Mouse (Mus musculus) forebrain, embryonic 12.5 days (tissue): ENCODE results near the gene Tll2. TPM values are rescaled to one million over a fixed set of nuclear protein-coding genes. Genes with fewer than 3 reads are reported as not detected.

Experiments used
- ATAC-seq: fragments of 200-750 bp; cut with Nextera tagmentation; 2 replicates; pipeline ENCODE4 v1.8.0; 2017; ENCODE audit warnings: moderate TSS enrichment; ENCODE audit not compliant: low FRiP score
- H3K27ac ChIP-seq: fragments of 300-500 bp; sonication (generic); 2 replicates; pipeline ENCODE4 v1.5.1; 2016; ENCODE audit warnings: mild to moderate bottlenecking
- H3K27me3 ChIP-seq: fragments of 300-500 bp; sonication (generic); 2 replicates; pipeline ENCODE4 v1.6.1; 2016; ENCODE audit warnings: mild to moderate bottlenecking
- H3K36me3 ChIP-seq: fragments of 300-500 bp; sonication (generic); replicated peaks from 2 replicates; pipeline ENCODE4 v1.6.1; 2016; ENCODE audit warnings: mild to moderate bottlenecking
- H3K4me1 ChIP-seq: fragments of 300-500 bp; sonication (generic); 2 replicates; pipeline ENCODE4 v1.6.1; 2016
- H3K4me2 ChIP-seq: fragments of 300-500 bp; sonication (generic); 2 replicates; pipeline ENCODE4 v1.6.1; 2016; ENCODE audit warnings: mild to moderate bottlenecking, moderate library complexity
- H3K4me3 ChIP-seq: fragments of 300-500 bp; sonication (generic); replicated peaks from 2 replicates; pipeline ENCODE4 v1.5.1; 2016; ENCODE audit warnings: mild to moderate bottlenecking
- H3K9ac ChIP-seq: fragments of 300-500 bp; sonication (generic); 2 replicates; pipeline ENCODE4 v1.6.1; 2016; ENCODE audit warnings: mild to moderate bottlenecking
- H3K9me3 ChIP-seq: fragments of 300-500 bp; sonication (generic); 2 replicates; pipeline ENCODE4 v1.6.1; 2016
- WGBS: fragments of 180-500 bp; shearing (Covaris S2); methylation state at CpG from one replicate; pipeline ENCODE4 v1.1.7; 2016; 5-methylcytosine and 5-hydroxymethylcytosine counted together
- polyA plus RNA-seq: library from polyadenylated mRNA; unstranded; fragments of >200 nt; fragmentation: Nextera tagmentation; extraction: Ambion mirVana; gene quantifications from 2 replicates; pipeline ENCODE4 v1.2.1, GENCODE M21; 2016

Gene Tll2
- polyA plus RNA-seq, 1 experiment from 2014 or later: 0.86 TPM

GRCm38 (mm10) chr19:41193379-41193778, 13.3 kb downstream of the Tll2 start:
- Histone ChIP-seq H3K4me3 (no peak overlapping the region), H3K4me1 (peaks cover 35% of the 10 kb centered on the region), H3K9ac (no peak overlapping the region), H3K27ac (no peak overlapping the region), H3K9me3 (no peaks in the 10 kb centered on the region), H3K4me2 (no peak overlapping the region), H3K36me3 (no peaks in the 10 kb centered on the region), H3K27me3 (peaks cover 87% of the 10 kb centered on the region)
- WGBS: 50% methylated on average over 1 of the region's 1 CpGs
- no peak for ATAC-seq

- Histone ChIP-seq H3K27ac (no peak overlapping the region), H3K27me3 (peaks cover 87% of the 10 kb centered on the region), H3K36me3 (no peaks in the 10 kb centered on the region)
Measured at GRCm38 (mm10) chr19:41192953-41193352, 13.7 kb downstream of the Tll2 start.

GRCm38 (mm10) chr19:41191724-41192123, 14.9 kb downstream of the Tll2 start:
- H3K36me3 ChIP-seq: no peaks in the 10 kb centered on the region
- no peak overlapping the region for H3K9ac ChIP-seq
- H3K4me3 ChIP-seq: no peak overlapping the region
- no peaks in the 10 kb centered on the region for H3K9me3 ChIP-seq
- H3K27me3 ChIP-seq: peaks cover 84% of the 10 kb centered on the region
- WGBS: 77% methylated on average over 9 of the region's 9 CpGs
- peaks cover 35% of the 10 kb centered on the region for H3K4me1 ChIP-seq
- ATAC-seq: 0 out of 2 replicates have a peak, but pooled peaks have one; percentile 20
- no peak overlapping the region for H3K27ac ChIP-seq
- no peak overlapping the region for H3K4me2 ChIP-seq

More at GRCm38 (mm10) chr19:41192953-41193352, 13.7 kb downstream of the Tll2 start:
- H3K9me3 ChIP-seq: no peaks in the 10 kb centered on the region
- no peak overlapping the region for H3K4me2 ChIP-seq
- WGBS: 89% methylated on average over 4 of the region's 4 CpGs
- no peak overlapping the region for H3K9ac ChIP-seq
- H3K4me3 ChIP-seq: no peak overlapping the region
- no peak for ATAC-seq
- H3K4me1 ChIP-seq: peaks cover 35% of the 10 kb centered on the region

GRCm38 (mm10) chr19:41190876-41191434, 15.7 kb downstream of the Tll2 start:
- no peaks in the 10 kb centered on the region for H3K9me3 ChIP-seq
- ATAC-seq: peak; percentile 61; the same call in 1 of the 2 replicates
- peaks cover 35% of the 10 kb centered on the region for H3K4me1 ChIP-seq
- 21% methylated on average over 6 of the region's 6 CpGs for WGBS
- H3K36me3 ChIP-seq: no peaks in the 10 kb centered on the region
- H3K4me3 ChIP-seq: no peak overlapping the region
- H3K27me3 ChIP-seq: peaks cover 78% of the 10 kb centered on the region
- H3K27ac ChIP-seq: no peak overlapping the region
- H3K9ac ChIP-seq: no peak overlapping the region
- H3K4me2 ChIP-seq: no peak overlapping the region

GRCm38 (mm10) chr19:41177331-41177730, 29.3 kb downstream of the Tll2 start:
- Histone ChIP-seq H3K9ac (no peak overlapping the region), H3K4me2 (no peak overlapping the region), H3K4me3 (no peak overlapping the region), H3K9me3 (no peaks in the 10 kb centered on the region), H3K4me1 (peaks cover 15% of the 10 kb centered on the region), H3K36me3 (no peaks in the 10 kb centered on the region), H3K27ac (no peak overlapping the region), H3K27me3 (peaks cover 100% of the 10 kb centered on the region)
- 0 out of 2 replicates have a peak, but pooled peaks have one; percentile 51 for ATAC-seq
- 3% methylated on average over 6 of the region's 6 CpGs for WGBS

GRCm38 (mm10) chr19:41176881-41177280, 29.8 kb downstream of the Tll2 start:
- Histone ChIP-seq H3K27ac (no peak overlapping the region), H3K4me2 (no peak overlapping the region), H3K9ac (no peak overlapping the region), H3K36me3 (no peaks in the 10 kb centered on the region), H3K4me1 (peaks cover 15% of the 10 kb centered on the region), H3K27me3 (peaks cover 99% of the 10 kb centered on the region), H3K9me3 (no peaks in the 10 kb centered on the region), H3K4me3 (no peak overlapping the region)
- WGBS: 13% methylated on average over 2 of the region's 2 CpGs
- no peak for ATAC-seq

- Histone ChIP-seq H3K27ac (no peak overlapping the region), H3K9ac (no peak overlapping the region), H3K9me3 (no peaks in the 10 kb centered on the region), H3K27me3 (peaks cover 76% of the 10 kb centered on the region), H3K36me3 (no peaks in the 10 kb centered on the region), H3K4me1 (peaks cover 24% of the 10 kb centered on the region), H3K4me2 (no peak overlapping the region), H3K4me3 (no peak overlapping the region)
- WGBS: 90% methylated on average over 5 of the region's 5 CpGs
- no peak for ATAC-seq
Measured at GRCm38 (mm10) chr19:41165914-41166235, 40.8 kb downstream of the Tll2 start.

GRCm38 (mm10) chr19:41165144-41165913, 41.3 kb downstream of the Tll2 start:
- Histone ChIP-seq H3K4me2 (no peak overlapping the region), H3K27ac (no peak overlapping the region), H3K27me3 (peaks cover 75% of the 10 kb centered on the region), H3K4me3 (no peak overlapping the region), H3K36me3 (no peaks in the 10 kb centered on the region), H3K9ac (no peak overlapping the region), H3K4me1 (peaks cover 24% of the 10 kb centered on the region), H3K9me3 (no peaks in the 10 kb centered on the region)
- 47% methylated on average over 14 of the region's 14 CpGs for WGBS
- ATAC-seq: 0 out of 2 replicates have a peak, but pooled peaks have one; percentile 23

GRCm38 (mm10) chr19:41164447-41165095, 42.1 kb downstream of the Tll2 start:
- no peak overlapping the region for H3K4me3 ChIP-seq
- H3K27me3 ChIP-seq: peaks cover 72% of the 10 kb centered on the region
- H3K27ac ChIP-seq: peak overlapping the region; percentile 27; the same call in 1 of the 2 replicates
- 11% methylated on average over 10 of the region's 10 CpGs for WGBS
- H3K36me3 ChIP-seq: no peaks in the 10 kb centered on the region
- no peak overlapping the region for H3K4me2 ChIP-seq
- H3K4me1 ChIP-seq: peaks cover 24% of the 10 kb centered on the region
- H3K9ac ChIP-seq: no peak overlapping the region
- ATAC-seq: peak; percentile 70; the same call in 1 of the 2 replicates
- H3K9me3 ChIP-seq: no peaks in the 10 kb centered on the region

GRCm38 (mm10) chr19:41160388-41160787, 46.2 kb downstream of the Tll2 start:
- Histone ChIP-seq H3K4me3 (no peak overlapping the region), H3K9me3 (no peaks in the 10 kb centered on the region), H3K27me3 (peaks cover 31% of the 10 kb centered on the region), H3K4me2 (no peak overlapping the region), H3K4me1 (peaks cover 18% of the 10 kb centered on the region), H3K36me3 (no peaks in the 10 kb centered on the region), H3K27ac (no peak overlapping the region), H3K9ac (no peak overlapping the region)
- WGBS: 56% methylated on average over 14 of the region's 14 CpGs
- no peak for ATAC-seq

- no peak for ATAC-seq
- Histone ChIP-seq H3K4me1 (no peaks in the 10 kb centered on the region), H3K36me3 (no peaks in the 10 kb centered on the region), H3K9ac (no peak overlapping the region), H3K27ac (no peak overlapping the region), H3K4me2 (no peak overlapping the region), H3K9me3 (no peaks in the 10 kb centered on the region), H3K27me3 (peaks cover 5% of the 10 kb centered on the region; the same call in 1 of the 2 replicates), H3K4me3 (no peak overlapping the region)
- 85% methylated on average over 7 of the region's 7 CpGs for WGBS
Measured at GRCm38 (mm10) chr19:41154681-41155080, 52.0 kb downstream of the Tll2 start.

- Histone ChIP-seq H3K4me1 (no peaks in the 10 kb centered on the region), H3K4me3 (no peak overlapping the region)
Measured at GRCm38 (mm10) chr19:41152462-41152861, 54.2 kb downstream of the Tll2 start.

More at GRCm38 (mm10) chr19:41152462-41152861, 54.2 kb downstream of the Tll2 start:
- no peaks in the 10 kb centered on the region for H3K36me3 ChIP-seq
- H3K4me2 ChIP-seq: no peak overlapping the region
- ATAC-seq: no peak
- H3K27ac ChIP-seq: no peak overlapping the region
- H3K9me3 ChIP-seq: no peaks in the 10 kb centered on the region
- 0 out of 2 replicates have a peak, but pooled peaks cover 5% of the 10 kb centered on the region for H3K27me3 ChIP-seq
- 91% methylated on average over 4 of the region's 4 CpGs for WGBS
- H3K9ac ChIP-seq: no peak overlapping the region
